Mouse (Mus musculus) spleen, adult 2 months (tissue): ENCODE data around the gene Zfp229.

ENCODE experiments used
- CTCF ChIP-seq: fragments of 200-500 bp; IDR thresholded peaks from 2 replicates; pipeline ENCODE4 v1.5.1; 2011; ENCODE audit warnings: mild to moderate bottlenecking, inconsistent platforms; ENCODE audit not compliant: insufficient read depth, insufficient read length, insufficient replicate concordance; ENCODE audit errors: extremely low read depth
- POLR2A ChIP-seq: fragments of 200-500 bp; IDR thresholded peaks from 2 replicates; pipeline ENCODE4 v1.6.1; 2011; ENCODE audit warnings: low read depth, low read length, inconsistent platforms

- TF ChIP-seq POLR2A = no peak
- no peak for TF ChIP-seq CTCF
These were observed 22.2 kb upstream of the Zfp229 start for GRCm38 (mm10) chr17:21708401-21708800.
